Mouse (Mus musculus) midbrain, postnatal 0 days (tissue): ENCODE results near the gene Cdkl2. TPM values are rescaled to one million over a fixed set of nuclear protein-coding genes. Genes with fewer than 3 reads are reported as not detected.

Source experiments
- ATAC-seq: fragments of 200-750 bp; cut with Nextera tagmentation; 2 replicates; pipeline ENCODE4 v1.8.0; 2017; ENCODE audit warnings: moderate number of reproducible peaks, mild to moderate bottlenecking, moderate TSS enrichment, moderate library complexity; ENCODE audit not compliant: low FRiP score
- DNase-seq: peaks from one replicate; pipeline ENCODE4 v3.0.0-alpha.2; 2015; ENCODE audit warnings: low spot score
- H3K27ac ChIP-seq: fragments of 300-500 bp; sonication (generic); 2 replicates; pipeline ENCODE4 v1.5.1; 2014; ENCODE audit warnings: low read depth, mild to moderate bottlenecking, low read length, mixed read lengths
- H3K27me3 ChIP-seq: fragments of 300-500 bp; sonication (generic); 2 replicates; pipeline ENCODE4 v1.6.1; 2014; ENCODE audit warnings: low read length, control low read depth, mixed read lengths; ENCODE audit not compliant: insufficient read depth
- H3K36me3 ChIP-seq: fragments of 300-500 bp; sonication (generic); 2 replicates; pipeline ENCODE4 v1.6.1; 2014; ENCODE audit warnings: low read length, control low read depth, mixed read lengths; ENCODE audit not compliant: insufficient read depth
- H3K4me1 ChIP-seq: fragments of 300-500 bp; sonication (generic); 2 replicates; pipeline ENCODE4 v1.6.1; 2014; ENCODE audit warnings: mild to moderate bottlenecking, control low read depth, antibody characterized with exemption, low read length, mixed read lengths; ENCODE audit not compliant: insufficient read depth
- H3K4me2 ChIP-seq: fragments of 300-500 bp; sonication (generic); 2 replicates; pipeline ENCODE4 v1.6.1; 2014; ENCODE audit warnings: low read depth, mild to moderate bottlenecking, low read length, mixed read lengths; ENCODE audit not compliant: poor library complexity, severe bottlenecking
- H3K4me3 ChIP-seq: fragments of 300-500 bp; sonication (generic); 2 replicates; pipeline ENCODE4 v1.5.1; 2014; ENCODE audit warnings: low read depth, mild to moderate bottlenecking, low read length, moderate library complexity
- H3K9ac ChIP-seq: fragments of 300-500 bp; sonication (generic); replicated peaks from 2 replicates; pipeline ENCODE4 v1.6.1; 2014; ENCODE audit warnings: mild to moderate bottlenecking, low read length, moderate library complexity, mixed read lengths; ENCODE audit not compliant: poor library complexity, severe bottlenecking
- H3K9me3 ChIP-seq: fragments of 300-500 bp; sonication (generic); 2 replicates; pipeline ENCODE4 v1.6.1; 2016; ENCODE audit warnings: low read length, control low read depth
- CTCF ChIP-seq: IDR thresholded peaks from 2 replicates; pipeline ENCODE4 v1.5.1; 2016; ENCODE audit warnings: antibody characterized with exemption, mild to moderate bottlenecking
- WGBS: fragments of 180-500 bp; shearing (Covaris S2); extraction: QIAGEN DNeasy Blood & Tissue Kit; methylation state at CpG from one replicate; pipeline ENCODE4 v1.1.7; 2014; 5-methylcytosine and 5-hydroxymethylcytosine counted together
- polyA plus RNA-seq: library from polyadenylated mRNA; unstranded; fragments of >200 nt; fragmentation: Nextera tagmentation; extraction: Ambion mirVana; gene quantifications from 2 replicates; pipeline ENCODE4 v1.2.1, GENCODE M21; 2015
- total RNA-seq: library from RNA; depleted of rRNA; stranded (reverse); fragments of >200 nt; gene quantifications from 2 replicates; pipeline ENCODE4 v1.2.3, GENCODE M21; 2014

Cdkl2 gene
- total and polyA plus RNA-seq, 2 experiments from 2014 or later: 20.3 to 33.8 TPM

DNA sequence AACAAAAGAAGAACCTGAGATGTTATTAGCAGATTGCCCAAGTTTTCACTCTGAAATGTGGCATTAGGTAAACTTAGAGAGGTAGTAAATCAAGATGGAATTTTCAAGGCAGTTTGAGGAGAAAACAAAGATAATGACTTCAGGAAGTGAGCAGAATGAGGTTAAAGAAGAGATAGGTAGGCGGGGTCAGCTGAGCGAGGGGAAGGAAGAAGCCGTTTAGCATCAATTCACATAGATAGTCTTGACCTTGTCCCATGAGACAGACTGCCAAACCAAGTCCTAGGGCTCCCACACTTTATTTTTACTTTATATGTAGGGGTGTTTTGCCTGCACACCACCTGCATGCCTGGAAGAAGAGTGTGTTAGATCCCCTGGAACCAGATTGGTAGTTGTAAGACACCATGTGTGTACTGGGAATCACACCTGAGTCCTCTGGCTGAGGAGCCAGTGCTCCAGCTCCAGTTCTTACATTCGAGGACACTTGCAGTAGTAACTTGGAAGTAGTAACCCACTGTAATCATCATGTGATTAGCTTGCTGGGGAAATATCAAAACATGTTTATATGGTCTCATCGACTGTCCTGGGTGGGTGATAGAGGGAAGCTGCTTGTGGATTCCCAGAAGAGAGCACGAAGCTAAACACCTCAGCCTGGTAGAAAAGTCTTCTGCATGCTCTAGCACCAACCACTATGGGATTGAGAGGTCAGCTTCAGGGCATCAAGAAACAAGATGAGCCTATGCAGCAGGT lies 52.3 kb downstream of the Cdkl2 start:
- 88% methylated on average over 6 of the region's 6 CpGs for WGBS
- Histone ChIP-seq H3K4me3 (no peak overlapping the region), H3K4me1 (no peaks in the 10 kb centered on the region), H3K4me2 (no peak overlapping the region), H3K9me3 (no peaks in the 10 kb centered on the region), H3K27me3 (no peaks in the 10 kb centered on the region), H3K36me3 (no peaks in the 10 kb centered on the region), H3K9ac (no peak overlapping the region), H3K27ac (no peak overlapping the region)
- DNase-seq (no peak), ATAC-seq (no peak)
- TF ChIP-seq CTCF: no peak

DNA sequence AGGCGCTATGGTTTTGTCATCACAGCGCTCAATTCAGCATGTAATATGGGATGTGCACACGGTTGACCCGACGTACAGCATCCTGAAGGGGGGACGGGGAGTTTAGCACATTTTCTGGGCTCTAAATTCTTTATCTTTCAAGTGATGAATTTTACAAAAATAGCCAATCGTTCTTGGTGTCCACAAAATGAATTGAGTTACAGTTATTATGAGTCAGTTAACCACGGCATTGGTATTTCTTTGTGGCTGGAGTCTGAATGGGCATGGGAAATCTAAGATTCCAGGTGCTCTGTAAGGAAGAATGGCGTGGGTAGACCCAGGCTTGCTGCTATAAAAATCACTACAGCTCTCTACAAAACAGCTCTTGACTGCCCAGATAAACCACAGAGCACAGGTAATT lies 54.4 kb downstream of the Cdkl2 start:
- TF ChIP-seq CTCF: no peak
- Histone ChIP-seq H3K4me2 (no peak overlapping the region), H3K4me3 (no peak overlapping the region), H3K27me3 (no peaks in the 10 kb centered on the region), H3K9me3 (no peaks in the 10 kb centered on the region), H3K4me1 (no peaks in the 10 kb centered on the region), H3K36me3 (no peaks in the 10 kb centered on the region), H3K9ac (no peak overlapping the region), H3K27ac (no peak overlapping the region)
- 79% methylated on average over 9 of the region's 9 CpGs for WGBS
- DNase-seq: peak; percentile 19
- ATAC-seq: no peak

DNA sequence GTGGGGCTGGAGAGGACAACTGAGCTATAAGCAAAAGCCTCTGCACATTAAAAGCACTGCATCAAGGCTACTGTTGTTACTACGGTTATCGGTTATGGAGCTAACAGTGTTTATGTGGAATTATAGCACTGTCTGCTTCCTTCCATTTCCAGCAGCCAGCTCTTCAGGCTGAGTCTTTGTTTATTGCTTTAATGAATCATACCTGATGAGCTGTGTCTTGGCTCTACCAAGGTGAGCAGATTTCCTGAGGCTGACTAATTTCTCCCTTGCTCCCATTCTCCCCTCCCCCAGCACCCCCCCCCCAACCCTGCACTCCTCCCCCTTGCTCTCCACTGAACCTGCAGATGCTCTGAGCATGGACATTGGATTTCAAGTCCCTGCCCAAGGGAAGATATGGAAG lies 55.9 kb downstream of the Cdkl2 start:
- Histone ChIP-seq H3K4me3 (no peak overlapping the region), H3K27ac (no peak overlapping the region), H3K4me1 (no peaks in the 10 kb centered on the region), H3K9ac (no peak overlapping the region), H3K9me3 (no peaks in the 10 kb centered on the region), H3K36me3 (no peaks in the 10 kb centered on the region), H3K27me3 (no peaks in the 10 kb centered on the region), H3K4me2 (no peak overlapping the region)
- WGBS: 95% methylated on average over 2 of the region's 2 CpGs
- TF ChIP-seq CTCF: no peak
- ATAC-seq (no peak), DNase-seq (no peak)

DNA sequence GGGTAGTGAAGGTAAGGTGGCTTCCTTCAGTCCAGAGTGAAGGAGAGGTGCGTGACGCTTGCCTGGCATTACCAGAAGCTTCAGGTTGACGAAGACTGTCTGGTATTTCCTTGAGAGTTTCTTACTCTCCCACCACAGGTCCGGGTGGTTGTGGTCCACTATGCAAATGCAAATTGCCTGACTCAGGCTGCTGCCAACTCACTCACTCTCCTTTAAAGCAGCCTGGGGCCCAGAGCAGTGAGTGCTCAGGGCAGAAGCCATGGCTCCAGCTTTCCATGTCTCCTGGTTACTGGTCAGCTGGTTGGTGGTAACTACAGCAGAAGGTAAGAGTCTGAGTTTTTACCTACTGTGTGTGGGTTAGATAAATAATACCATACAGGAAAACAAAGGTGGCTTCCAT lies 56.4 kb downstream of the Cdkl2 start, which contains the start of gene Odaph:
Gene Odaph (plus strand): TSS at position 240 of the 400 bp plus-strand sequence.
- Histone ChIP-seq H3K36me3 (no peaks in the 10 kb centered on the region), H3K4me3 (no peak within 1 kb of the TSS), H3K9me3 (no peaks in the 10 kb centered on the region), H3K27ac (no peak within 1 kb of the TSS), H3K9ac (no peak within 1 kb of the TSS), H3K4me2 (no peak within 1 kb of the TSS), H3K27me3 (no peaks in the 10 kb centered on the region), H3K4me1 (no peaks in the 10 kb centered on the region)
- no peak for DNase-seq
- no peak for ATAC-seq
- 65% methylated on average over 4 of the region's 4 CpGs for WGBS
- TF ChIP-seq CTCF: no peak

DNA sequence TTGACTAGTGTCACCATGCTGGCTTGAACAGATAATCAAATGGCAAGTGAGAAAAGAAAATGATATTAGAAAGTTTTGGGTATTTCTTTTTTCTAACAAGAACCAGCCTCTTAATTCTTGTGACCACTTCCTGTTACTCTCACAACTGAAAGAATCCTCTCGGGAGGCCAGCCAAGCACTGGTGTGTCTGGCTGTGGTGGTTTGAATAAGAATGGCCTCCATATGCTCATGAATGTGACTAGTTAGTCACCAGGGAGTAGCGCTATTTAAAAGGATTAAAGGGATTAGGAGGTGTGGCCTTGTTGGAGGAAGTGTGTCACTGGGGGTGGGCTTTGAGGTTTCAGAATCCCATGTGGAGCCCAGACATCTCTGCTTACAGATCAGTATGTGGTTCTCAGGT lies 58.0 kb downstream of the Cdkl2 start:
- no peaks in the 10 kb centered on the region for H3K9me3 ChIP-seq
- H3K27me3 ChIP-seq: no peaks in the 10 kb centered on the region
- H3K36me3 ChIP-seq: no peaks in the 10 kb centered on the region
- DNase-seq (no peak), ATAC-seq (no peak)
- H3K4me2 ChIP-seq: no peak overlapping the region
- H3K4me3 ChIP-seq: no peak overlapping the region
- H3K9ac ChIP-seq: no peak overlapping the region
- 5% methylated on average over 2 of the region's 2 CpGs for WGBS
- TF ChIP-seq CTCF: no peak
- no peak overlapping the region for H3K27ac ChIP-seq
- H3K4me1 ChIP-seq: no peaks in the 10 kb centered on the region

GRCm38 (mm10) chr5:91983490-91983889 lies 60.2 kb downstream of the Cdkl2 start:
- H3K36me3 ChIP-seq: no peaks in the 10 kb centered on the region
- 83% methylated on average over 2 of the region's 2 CpGs for WGBS
- TF ChIP-seq CTCF: no peak
- ATAC-seq (no peak), DNase-seq (no peak)
- H3K9ac ChIP-seq: no peak overlapping the region
- no peak overlapping the region for H3K4me3 ChIP-seq
- no peaks in the 10 kb centered on the region for H3K4me1 ChIP-seq
- H3K4me2 ChIP-seq: no peak overlapping the region
- no peak overlapping the region for H3K27ac ChIP-seq
- H3K9me3 ChIP-seq: no peaks in the 10 kb centered on the region
- no peaks in the 10 kb centered on the region for H3K27me3 ChIP-seq
